Mouse (Mus musculus) heart, adult 2 months (tissue): Measurements from ENCODE around the gene Rprml. TPM values are rescaled to one million over a fixed set of nuclear protein-coding genes. Genes with fewer than 3 reads are reported as not detected.

Experiments used
- DNase-seq, 2 experiments: peaks; one replicate each; pipeline ENCODE4 v3.0.0; 2021
- H3K27ac ChIP-seq: fragments of 200-600 bp; 2 replicates; pipeline ENCODE4 v1.8.1; 2022
- H3K27me3 ChIP-seq: fragments of 200-500 bp; 2 replicates; pipeline ENCODE4 v1.6.1; 2012; ENCODE audit warnings: mild to moderate bottlenecking, low read length, inconsistent platforms, mixed read lengths; ENCODE audit not compliant: control insufficient read depth, insufficient read depth
- H3K36me3 ChIP-seq: fragments of 200-500 bp; 2 replicates; pipeline ENCODE4 v1.6.1; 2012; ENCODE audit warnings: low read length, inconsistent platforms; ENCODE audit not compliant: control insufficient read depth, insufficient read depth
- H3K4me1 ChIP-seq: fragments of 200-500 bp; 2 replicates; pipeline ENCODE4 v1.6.1; 2011; ENCODE audit warnings: low read length; ENCODE audit not compliant: control insufficient read depth, insufficient read depth
- H3K4me3 ChIP-seq: fragments of 200-600 bp; 2 replicates; pipeline ENCODE4 v1.8.1; 2022
- H3K79me2 ChIP-seq: fragments of 200-500 bp; replicated peaks from 2 replicates; pipeline ENCODE4 v1.6.1; 2012; ENCODE audit warnings: mild to moderate bottlenecking, inconsistent platforms, low read length, moderate library complexity, mixed read lengths; ENCODE audit not compliant: control insufficient read depth, insufficient read depth
- H3K9ac ChIP-seq: fragments of 200-500 bp; 2 replicates; pipeline ENCODE4 v1.6.1; 2012; ENCODE audit warnings: low read depth, mild to moderate bottlenecking, control low read depth, inconsistent platforms, low read length, mixed read lengths
- CTCF ChIP-seq: fragments of 200-600 bp; IDR thresholded peaks from 2 replicates; pipeline ENCODE4 v1.8.1; 2022; ENCODE audit warnings: antibody characterized with exemption, mild to moderate bottlenecking, moderate library complexity
- EP300 ChIP-seq: fragments of 200-500 bp; IDR thresholded peaks from 2 replicates; pipeline ENCODE4 v1.6.1; 2011; ENCODE audit warnings: low read depth, low read length, control low read depth; ENCODE audit not compliant: insufficient read depth
- POLR2A ChIP-seq: fragments of 200-500 bp; IDR thresholded peaks from 2 replicates; pipeline ENCODE4 v1.6.1; 2011; ENCODE audit warnings: mild to moderate bottlenecking, low read depth, low read length, control low read depth; ENCODE audit not compliant: insufficient read depth
- WGBS: fragments of 180-500 bp; shearing (Covaris S2); methylation state at CpG from one replicate; pipeline ENCODE4 v1.1.7; 2018; 5-methylcytosine and 5-hydroxymethylcytosine counted together
- intact Hi-C: fragments of 180-260 bp; cut with DNase I; formaldehyde crosslinking; loops from one replicate; pipeline ENCODE4 v1.15.1; 2025
- polyA plus RNA-seq: library from polyadenylated mRNA; depleted of rRNA; stranded (reverse); fragments of >200 nt; gene quantifications from 2 replicates; pipeline ENCODE4 v1.2.3, GENCODE M21; 2012
- total RNA-seq, 2 experiments: library from RNA; stranded (reverse); gene quantifications; 2 replicates each; pipeline ENCODE4 v1.2.3; 2021

The Rprml gene
- total and polyA plus RNA-seq, 3 experiments = not detected

DNA sequence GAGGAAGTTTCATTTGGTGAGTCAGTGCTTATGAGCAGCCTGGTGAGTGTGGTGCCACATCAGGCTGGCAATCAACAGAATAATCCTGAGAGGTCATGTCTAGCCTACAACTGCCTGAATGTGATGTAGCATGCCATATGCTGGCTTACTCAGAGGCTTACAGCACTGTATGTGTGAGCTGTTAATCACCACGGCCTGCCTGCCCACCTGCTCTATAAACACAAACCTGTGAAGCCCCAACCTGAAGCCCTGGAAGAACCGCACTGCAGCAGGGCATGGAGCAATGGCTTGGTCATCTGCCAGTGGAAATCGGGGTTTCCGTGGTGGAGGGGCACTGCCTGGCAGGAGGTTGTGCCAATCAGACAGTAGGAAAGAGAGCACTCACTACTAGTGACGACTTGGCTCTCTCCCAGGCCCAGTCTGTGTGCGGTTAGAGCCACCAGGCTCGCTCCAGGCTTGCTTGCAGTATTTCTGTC lies 35.9 kb downstream of the Rprml start:
- TF ChIP-seq CTCF = no peak
- no peak for TF ChIP-seq EP300
- no peak for TF ChIP-seq POLR2A
- Histone ChIP-seq H3K4me3 (no peak overlapping the region), H3K4me1 (peaks cover 8% of the 10 kb centered on the region), H3K36me3 (peaks cover 18% of the 10 kb centered on the region), H3K27ac (no peak overlapping the region), H3K27me3 (no peaks in the 10 kb centered on the region), H3K9ac (no peak overlapping the region), H3K79me2 (0 out of 2 replicates have a peak, but pooled peaks cover 3% of the 10 kb centered on the region)
- WGBS = 62% methylated on average over 7 of the region's 7 CpGs
- DNase-seq = no peak
- intact Hi-C loops = no loop called here

DNA sequence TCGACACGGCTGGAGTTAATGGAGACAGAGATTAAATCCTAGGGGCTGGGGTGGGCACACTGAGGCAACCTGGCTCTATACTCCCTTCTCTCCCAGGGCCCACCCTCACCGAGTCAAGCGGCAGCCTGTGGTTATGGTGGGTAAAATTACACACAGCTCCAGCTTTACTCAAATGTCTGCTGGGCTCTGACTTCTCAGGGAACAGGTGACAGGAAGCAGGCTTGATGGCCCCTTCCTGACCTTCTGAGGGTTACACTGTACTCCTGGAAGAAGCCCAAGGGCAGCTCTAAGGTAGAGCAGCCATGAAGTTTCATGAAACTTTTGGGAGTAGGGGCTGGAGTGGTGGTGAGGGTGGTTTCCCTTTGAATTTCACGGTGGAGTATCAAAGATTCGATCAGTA lies 37.3 kb downstream of the Rprml start:
- Histone ChIP-seq H3K4me1 (peaks cover 15% of the 10 kb centered on the region), H3K27ac (no peak overlapping the region)

DNA sequence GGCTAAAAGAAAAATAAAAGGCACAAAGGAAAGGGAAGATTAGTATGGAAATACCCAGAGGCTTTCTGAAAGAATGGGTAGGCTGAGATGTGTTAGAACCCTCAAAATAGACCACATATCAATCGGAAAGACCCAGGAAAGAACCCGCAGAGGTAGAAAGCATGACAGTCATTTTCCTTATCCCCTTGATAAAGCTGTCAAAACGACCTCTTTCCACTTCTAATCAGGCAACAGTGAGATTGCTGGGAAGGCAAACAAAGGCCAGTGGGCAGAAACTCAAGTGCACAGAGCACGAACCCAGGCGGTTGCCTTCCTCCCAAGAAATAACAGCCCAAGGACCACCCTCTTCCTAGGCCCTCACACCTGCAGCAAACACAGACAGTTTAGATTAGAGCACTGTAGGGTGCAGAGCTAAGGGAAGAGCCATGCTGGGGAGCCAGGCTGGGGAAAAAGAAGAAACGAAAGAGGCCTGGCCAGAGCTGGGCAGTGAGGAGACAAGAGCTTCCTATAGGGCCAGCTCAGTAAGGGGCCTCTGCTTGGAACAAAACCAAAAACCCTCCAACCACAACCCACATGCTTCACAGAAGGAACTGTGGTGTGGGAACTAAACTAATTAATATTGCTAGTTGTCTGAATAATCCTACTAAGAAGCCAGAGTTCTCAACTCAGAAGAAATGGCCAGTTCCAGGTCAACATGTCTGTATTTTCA lies 39.1 kb downstream of the Rprml start:
- WGBS = 33% methylated on average over 6 of the region's 6 CpGs
- H3K79me2 ChIP-seq = 0 out of 2 replicates have a peak, but pooled peaks cover 5% of the 10 kb centered on the region
- H3K36me3 ChIP-seq = peaks cover 30% of the 10 kb centered on the region
- peaks cover 15% of the 10 kb centered on the region for H3K4me1 ChIP-seq
- no peak for TF ChIP-seq POLR2A
- no peaks in the 10 kb centered on the region for H3K27me3 ChIP-seq
- H3K4me3 ChIP-seq = no peak overlapping the region
- H3K27ac ChIP-seq = no peak overlapping the region; the same call in 1 of the 2 replicates
- H3K9ac ChIP-seq = no peak overlapping the region
- no peak for DNase-seq
- intact Hi-C loops = no loop called here

More for the DNA sequence above, 37.3 kb downstream of the Rprml start:
- no peaks in the 10 kb centered on the region for H3K27me3 ChIP-seq
- H3K36me3 ChIP-seq = peaks cover 25% of the 10 kb centered on the region
- H3K79me2 ChIP-seq = 0 out of 2 replicates have a peak, but pooled peaks cover 5% of the 10 kb centered on the region
- H3K9ac ChIP-seq = no peak overlapping the region
- WGBS = 60% methylated on average over 6 of the region's 6 CpGs
- no peak for DNase-seq
- no peak overlapping the region for H3K4me3 ChIP-seq
- intact Hi-C loops = no loop called here
- no peak for TF ChIP-seq POLR2A
- no peak for TF ChIP-seq CTCF
- no peak for TF ChIP-seq EP300

DNA sequence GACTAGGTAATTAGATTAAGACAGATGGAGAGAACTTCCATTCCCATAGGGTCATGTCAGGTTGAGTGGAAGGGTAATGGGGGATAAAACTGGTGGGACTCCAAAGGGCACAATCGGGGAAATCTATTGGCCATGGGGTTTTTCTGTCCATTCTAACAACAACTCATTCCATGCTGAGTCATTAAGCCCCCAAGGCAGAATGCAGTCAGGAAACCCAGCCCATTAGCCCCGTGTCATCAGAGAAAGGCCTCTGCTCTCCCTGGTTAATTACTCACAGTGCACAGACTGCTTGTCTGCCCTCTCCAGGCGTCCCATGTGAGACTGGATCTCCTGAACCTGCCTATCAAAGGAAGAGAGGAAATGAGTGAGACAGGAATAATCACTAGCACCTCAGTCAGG lies 39.6 kb downstream of the Rprml start:
- peaks cover 32% of the 10 kb centered on the region for H3K36me3 ChIP-seq
- 0 out of 2 replicates have a peak, but pooled peaks cover 5% of the 10 kb centered on the region for H3K79me2 ChIP-seq
- H3K27ac ChIP-seq = no peak overlapping the region; the same call in 1 of the 2 replicates
- H3K9ac ChIP-seq = no peak overlapping the region
- peaks cover 15% of the 10 kb centered on the region for H3K4me1 ChIP-seq
- no peak overlapping the region for H3K4me3 ChIP-seq
- H3K27me3 ChIP-seq = no peaks in the 10 kb centered on the region
- intact Hi-C loops = no loop called here
- no peak for DNase-seq
- 21% methylated on average over 3 of the region's 3 CpGs for WGBS
- no peak for TF ChIP-seq EP300
- TF ChIP-seq POLR2A = no peak
- no peak for TF ChIP-seq CTCF

DNA sequence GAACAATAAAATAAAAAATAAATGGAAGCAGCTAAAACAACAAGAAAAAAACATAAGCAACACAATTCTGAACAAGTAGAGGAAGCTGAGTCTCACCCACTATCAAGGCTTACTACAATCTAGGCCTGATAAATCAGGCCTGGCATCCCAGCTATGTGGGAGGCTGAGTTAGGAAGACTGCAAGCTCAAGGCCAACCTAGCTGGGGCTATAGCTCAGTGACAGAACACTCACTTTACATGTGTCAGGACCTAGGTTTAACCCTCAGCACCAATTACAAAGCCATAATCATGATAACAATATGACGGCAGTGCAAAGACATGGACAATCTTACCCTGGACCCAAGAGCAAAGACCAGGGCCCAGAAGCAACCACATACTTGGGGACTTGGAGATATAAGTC lies 41.7 kb downstream of the Rprml start:
- no peaks in the 10 kb centered on the region for H3K27me3 ChIP-seq
- H3K4me3 ChIP-seq = no peak overlapping the region
- peaks cover 16% of the 10 kb centered on the region for H3K4me1 ChIP-seq
- H3K9ac ChIP-seq = no peak overlapping the region
- WGBS = 83% methylated on average over 1 of the region's 1 CpGs
- TF ChIP-seq POLR2A (no peak), EP300 (no peak), CTCF (no peak)
- H3K79me2 ChIP-seq = peaks cover 7% of the 10 kb centered on the region; the same call in 1 of the 2 replicates
- H3K27ac ChIP-seq = no peak overlapping the region
- H3K36me3 ChIP-seq = peaks cover 35% of the 10 kb centered on the region
- intact Hi-C loops = no loop called here
- DNase-seq = no peak

DNA sequence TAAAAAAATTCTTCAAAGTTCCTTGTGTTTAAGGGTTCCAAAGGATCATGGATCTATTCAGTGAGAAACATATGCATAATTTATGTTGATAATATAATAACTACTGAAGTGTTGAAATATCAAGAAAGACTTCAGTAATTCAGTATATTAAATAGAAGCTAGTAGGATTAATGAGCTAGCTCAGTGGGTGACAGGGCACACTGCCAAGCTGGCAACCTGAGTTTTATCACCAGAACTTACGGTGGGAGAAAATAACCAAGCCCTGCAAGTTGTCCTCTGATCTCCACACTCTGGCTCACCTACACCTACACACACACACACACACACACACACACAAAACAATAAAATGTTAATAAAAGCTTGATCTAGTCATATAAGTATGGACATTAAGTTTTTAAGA lies 43.9 kb downstream of the Rprml start:
- H3K4me1 ChIP-seq = peaks cover 16% of the 10 kb centered on the region
- no peak overlapping the region for H3K4me3 ChIP-seq
- H3K27ac ChIP-seq = no peak overlapping the region
- no peak overlapping the region for H3K9ac ChIP-seq
- H3K27me3 ChIP-seq = no peaks in the 10 kb centered on the region
- 34% methylated on average over 1 of the region's 1 CpGs for WGBS
- H3K36me3 ChIP-seq = peaks cover 35% of the 10 kb centered on the region
- DNase-seq = no peak
- TF ChIP-seq EP300 (no peak), POLR2A (no peak), CTCF (no peak)
- intact Hi-C loops = no loop called here
- H3K79me2 ChIP-seq = peaks cover 7% of the 10 kb centered on the region; the same call in 1 of the 2 replicates
